Mouse (Mus musculus): ENCODE results near the gene Lsm14a. TPM values are rescaled to one million over a fixed set of nuclear protein-coding genes. Genes with fewer than 3 reads are reported as not detected.

Gene Lsm14a
- total RNA-seq, 2 experiments from 2014 or later, result 87.3 to 94.3 TPM

GRCm38 (mm10) chr7:34321119-34321518, 72.0 kb downstream of the Lsm14a start:
- peak overlapping the region; percentile 64; the same call in 1 of the 2 replicates for H3K27ac ChIP-seq

DNA sequence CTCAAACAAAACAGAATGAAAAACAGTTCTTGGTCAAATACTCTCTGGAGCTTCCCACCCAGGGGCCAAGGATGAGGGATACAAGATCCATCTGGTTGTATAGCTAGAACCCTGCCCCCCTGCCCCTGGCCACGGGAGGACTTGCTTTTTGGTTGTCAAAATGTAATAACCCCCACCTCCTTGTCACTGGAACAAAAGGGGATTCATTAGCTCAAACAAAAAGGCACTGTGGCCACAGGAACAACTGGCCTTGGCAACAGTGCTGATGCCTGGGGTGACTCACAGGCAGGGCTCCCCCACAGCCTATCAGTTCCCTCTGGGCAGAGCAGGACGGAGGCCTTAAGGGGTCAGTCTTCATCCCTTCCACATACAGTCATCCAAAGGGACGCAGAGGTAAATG, 73.2 kb downstream of the Lsm14a start:
- no peak for TF ChIP-seq CTCF (conservative IDR thresholded peaks at IDR 0.05)
- H3K4me3 ChIP-seq, result no peak overlapping the region
- DNase-seq (ENCODE audit: low spot score in 2 of 2), result peak; percentile 25 to 63
- peak overlapping the region; percentile 79 for H3K27ac ChIP-seq

More at GRCm38 (mm10) chr7:34321119-34321518, 72.0 kb downstream of the Lsm14a start:
- DNase-seq (ENCODE audit: low spot score in 2 of 2), result no peak
- H3K4me3 ChIP-seq, result no peak overlapping the region
- no peak for TF ChIP-seq CTCF (conservative IDR thresholded peaks at IDR 0.05)

- DNase-seq (ENCODE audit: low spot score in 2 of 2), result no peak
- Histone ChIP-seq H3K4me3 (no peak overlapping the region), H3K27ac (peak overlapping the region; percentile 77; the same call in 1 of the 2 replicates)
- TF ChIP-seq CTCF (conservative IDR thresholded peaks at IDR 0.05), result no peak
Measured at GRCm38 (mm10) chr7:34319123-34319522, 74.0 kb downstream of the Lsm14a start.

GRCm38 (mm10) chr7:34317901-34318476, 75.1 kb downstream of the Lsm14a start:
- no peak for DNase-seq (ENCODE audit: low spot score in 2 of 2)
- H3K27ac ChIP-seq, result peak overlapping the region; percentile 77
- H3K4me3 ChIP-seq, result no peak overlapping the region
- TF ChIP-seq CTCF (conservative IDR thresholded peaks at IDR 0.05), result no peak

DNA sequence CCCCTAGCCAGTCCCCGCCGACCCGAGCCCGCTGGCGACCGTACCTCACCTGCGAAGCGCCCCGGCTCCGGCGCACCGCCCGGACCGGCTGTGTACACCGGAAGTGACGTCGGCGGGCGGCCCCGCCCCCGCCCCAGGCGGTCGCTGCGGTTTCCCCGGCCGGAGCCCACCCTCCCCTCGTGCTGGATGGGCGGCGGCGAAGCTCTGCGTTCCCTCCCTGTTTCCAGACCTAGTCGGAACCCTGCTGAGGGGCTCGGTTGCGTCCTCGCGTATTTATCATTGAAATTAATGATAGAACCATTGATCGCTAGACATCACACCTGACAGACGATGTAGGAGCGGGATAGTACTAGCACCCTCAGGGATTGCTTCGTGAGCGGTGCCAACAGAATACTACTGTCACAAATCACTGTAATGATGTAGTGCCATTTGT, 79.7 kb downstream of the Lsm14a start, which contains the start of gene 4931406P16Rik:
Gene 4931406P16Rik (minus strand): TSS at position 109 of the 433 bp plus-strand sequence.
- H3K4me3 ChIP-seq, result peak within 1 kb of the TSS; percentile 80
- peak; percentile 76 to 84 for DNase-seq (ENCODE audit: low spot score in 2 of 2)
- TF ChIP-seq CTCF (conservative IDR thresholded peaks at IDR 0.05), result no peak
- peak within 1 kb of the TSS; percentile 92 for H3K27ac ChIP-seq

DNA sequence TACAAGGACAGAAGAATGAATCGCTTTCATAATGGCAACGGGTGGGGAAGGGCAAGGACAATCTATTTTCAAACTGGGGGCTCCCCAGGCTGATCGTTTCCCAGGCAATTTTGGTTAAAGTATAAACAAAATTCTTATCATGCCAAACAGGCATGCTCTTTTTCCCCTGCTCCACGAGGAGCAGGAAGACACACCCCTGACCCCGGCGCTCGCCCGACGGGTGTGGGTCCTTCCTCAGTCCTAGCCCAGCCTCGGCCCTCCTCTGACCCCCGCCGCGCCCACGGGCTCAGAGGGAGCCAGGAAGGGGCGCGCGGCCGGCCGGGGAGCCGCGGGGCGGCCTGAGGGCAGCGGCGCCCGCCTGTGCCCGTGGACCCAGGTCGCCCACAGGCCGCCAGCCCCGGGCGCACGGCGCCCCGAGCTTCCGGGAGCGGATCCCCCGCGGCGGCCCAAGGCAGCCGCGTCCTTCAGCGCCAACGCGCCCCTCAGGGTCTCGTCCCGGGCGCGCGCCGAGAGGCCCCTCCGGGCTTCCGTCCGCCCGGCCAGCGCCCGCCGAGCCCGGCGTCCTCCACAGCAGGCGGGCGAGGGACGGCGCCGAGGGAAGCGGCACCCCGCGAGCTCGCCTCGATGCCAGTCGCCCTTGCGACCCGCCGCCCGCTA, 80.2 kb downstream of the Lsm14a start:
- peak overlapping the region; percentile 92 for H3K27ac ChIP-seq
- H3K4me3 ChIP-seq, result peak overlapping the region; percentile 80
- no peak for DNase-seq (ENCODE audit: low spot score in 2 of 2)
- no peak for TF ChIP-seq CTCF (conservative IDR thresholded peaks at IDR 0.05)

- Histone ChIP-seq H3K27ac (0 out of 2 replicates have a peak overlapping the region, but pooled peaks have one; percentile 24), H3K4me3 (no peak overlapping the region)
- no peak for TF ChIP-seq CTCF (conservative IDR thresholded peaks at IDR 0.05)
- DNase-seq (ENCODE audit: low spot score in 2 of 2), result no peak
Measured at GRCm38 (mm10) chr7:34309186-34309764, 83.8 kb downstream of the Lsm14a start.

DNA sequence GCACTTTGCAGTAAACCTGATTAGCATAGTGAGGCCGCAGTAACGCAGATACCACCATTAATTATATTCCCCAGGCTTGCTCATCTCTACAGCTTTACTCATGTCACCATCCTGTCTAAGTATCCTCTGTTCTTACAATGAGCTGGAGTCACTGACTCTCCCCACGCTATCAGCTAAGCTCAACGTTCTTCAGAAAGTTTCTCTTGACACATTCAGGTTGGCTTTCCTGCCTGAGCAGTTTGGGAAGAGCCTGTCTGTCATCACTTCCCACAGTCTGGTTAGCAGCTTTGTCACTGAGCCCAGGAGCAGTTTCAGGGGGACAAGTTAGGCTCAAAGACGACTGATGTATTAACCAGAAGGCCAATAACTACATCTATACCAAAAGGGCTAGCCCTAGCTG, 84.5 kb downstream of the Lsm14a start:
- TF ChIP-seq CTCF (conservative IDR thresholded peaks at IDR 0.05), result no peak
- no peak for DNase-seq (ENCODE audit: low spot score in 2 of 2)
- H3K27ac ChIP-seq, result 0 out of 2 replicates have a peak overlapping the region, but pooled peaks have one; percentile 24
- H3K4me3 ChIP-seq, result no peak overlapping the region

DNA sequence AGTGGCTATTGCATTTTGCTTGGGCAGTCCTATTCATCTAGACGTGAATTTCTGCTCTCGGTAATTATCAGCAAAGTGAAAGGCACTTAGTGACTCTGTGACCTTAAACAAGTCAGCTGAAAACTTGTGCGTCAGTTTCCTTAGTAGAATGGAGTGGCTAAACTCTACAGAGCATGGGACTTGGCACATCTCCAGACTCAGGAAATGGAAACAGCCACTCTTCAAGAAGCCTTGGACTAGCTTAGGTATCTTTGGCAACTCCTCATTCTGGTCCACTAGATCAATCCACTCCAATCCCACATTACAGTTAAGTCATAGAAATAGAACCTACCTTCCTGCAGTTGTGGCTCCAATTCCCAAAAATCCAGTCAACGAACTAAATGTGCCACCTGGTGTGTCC, 87.7 kb downstream of the Lsm14a start:
- TF ChIP-seq CTCF (conservative IDR thresholded peaks at IDR 0.05), result no peak
- Histone ChIP-seq H3K4me3 (no peak overlapping the region), H3K27ac (peak overlapping the region; percentile 40; the same call in 1 of the 2 replicates)
- DNase-seq (ENCODE audit: low spot score in 2 of 2), result no peak

- Histone ChIP-seq H3K4me3 (no peak overlapping the region), H3K27ac (peak overlapping the region; percentile 43)
- no peak for TF ChIP-seq CTCF (conservative IDR thresholded peaks at IDR 0.05)
- DNase-seq (ENCODE audit: low spot score in 2 of 2), result no peak
Measured at GRCm38 (mm10) chr7:34302651-34303050, 90.5 kb downstream of the Lsm14a start.

GRCm38 (mm10) chr7:34301952-34302351, 91.2 kb downstream of the Lsm14a start:
- no peak for TF ChIP-seq CTCF (conservative IDR thresholded peaks at IDR 0.05)
- no peak for DNase-seq (ENCODE audit: low spot score in 2 of 2)
- peak overlapping the region; percentile 43 for H3K27ac ChIP-seq
- no peak overlapping the region for H3K4me3 ChIP-seq

DNA sequence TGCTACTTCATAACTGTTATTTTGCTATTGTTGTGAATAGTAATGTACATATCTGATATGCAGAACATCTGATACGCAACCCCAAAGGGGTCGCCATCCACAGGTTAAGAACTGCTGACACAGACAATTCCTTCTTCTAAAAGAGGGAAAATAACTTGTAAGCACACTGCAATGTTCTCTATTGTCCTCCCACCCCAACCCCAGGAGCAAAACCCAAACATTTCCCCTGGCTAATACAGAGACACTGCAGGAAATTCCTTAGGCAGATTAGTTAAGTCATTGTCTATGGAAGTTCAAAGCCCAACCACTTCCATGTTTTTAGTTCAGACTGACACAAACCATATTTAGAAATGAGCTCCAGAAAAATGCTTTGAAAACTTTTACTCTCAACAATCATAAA, 94.3 kb downstream of the Lsm14a start:
- Histone ChIP-seq H3K27ac (peak overlapping the region; percentile 28; the same call in 1 of the 2 replicates), H3K4me3 (no peak overlapping the region)
- no peak for DNase-seq (ENCODE audit: low spot score in 2 of 2)
- TF ChIP-seq CTCF (conservative IDR thresholded peaks at IDR 0.05), result no peak

GRCm38 (mm10) chr7:34296124-34296523, 97.0 kb downstream of the Lsm14a start:
- no peak overlapping the region for H3K4me3 ChIP-seq
- DNase-seq (ENCODE audit: low spot score in 2 of 2), result no peak
- H3K27ac ChIP-seq, result no peak overlapping the region
- TF ChIP-seq CTCF (conservative IDR thresholded peaks at IDR 0.05), result no peak

Other genes starting within 250 kb of the Lsm14a start
- gene Uba2, start 223.7 kb downstream of the Lsm14a start, total RNA-seq (2021), result 10 to 100 TPM; 85.7 to 92.9 TPM
- 10 to 100 TPM; 24.5 to 26.8 TPM for gene Pdcd2l, start 196.7 kb downstream of the Lsm14a start, total RNA-seq (2021)
- gene Gpi1, start 163.0 kb downstream of the Lsm14a start, total RNA-seq (2021), result 100 to 1,000 TPM; 773 TPM
- gene Gm6096, start 142.3 kb downstream of the Lsm14a start, total RNA-seq (2021), result not detected
- 10 to 100 TPM; 36.6 to 41.1 TPM for gene 4931406P16Rik, start 79.8 kb downstream of the Lsm14a start, total RNA-seq (2021)

Measured in layer of hippocampus, adult 2 months (tissue).